Mouse (Mus musculus): Measurements from ENCODE around the gene Tpd52l2.

The Tpd52l2 gene

DNA sequence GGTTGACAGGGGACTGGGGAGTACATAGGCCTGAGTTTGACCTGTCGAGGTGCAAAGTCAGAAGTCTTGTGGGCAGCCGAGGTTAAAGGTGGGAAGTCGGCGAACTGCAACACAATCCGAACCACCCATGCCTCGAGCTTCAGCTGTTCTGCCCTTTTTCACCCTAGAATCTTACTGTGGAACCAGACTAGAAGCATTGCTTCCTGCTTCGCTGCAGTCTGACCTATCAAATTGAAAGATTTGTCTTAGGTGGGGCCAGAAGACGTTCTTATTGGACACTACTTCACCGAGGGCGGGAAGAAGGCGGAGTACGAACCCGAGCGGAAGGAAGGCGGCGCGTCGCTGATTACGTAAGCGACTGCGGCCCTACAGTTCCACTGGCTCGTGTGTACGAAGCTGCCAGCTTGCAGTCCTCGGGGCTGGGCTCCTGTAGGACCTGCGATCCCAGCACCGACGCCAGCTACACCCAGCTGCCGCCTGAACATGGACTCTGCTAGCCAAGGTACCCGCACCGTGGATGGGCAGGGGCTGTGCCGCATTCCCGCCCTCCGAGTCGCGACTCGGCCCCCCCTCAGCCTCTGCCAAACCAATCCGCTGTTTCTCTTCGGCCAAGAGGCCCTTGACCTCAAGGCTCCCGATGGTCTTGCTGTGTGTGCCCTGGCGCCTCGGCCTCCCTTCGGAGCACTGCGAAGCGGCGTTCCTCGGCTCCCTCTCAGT is at the start of gene Tpd52l2:
Gene Tpd52l2 (plus strand): TSS at position 312 of the 717 bp plus-strand sequence.
- peak; percentile 88 for DNase-seq (ENCODE audit: low read depth, low spot score)

DNA sequence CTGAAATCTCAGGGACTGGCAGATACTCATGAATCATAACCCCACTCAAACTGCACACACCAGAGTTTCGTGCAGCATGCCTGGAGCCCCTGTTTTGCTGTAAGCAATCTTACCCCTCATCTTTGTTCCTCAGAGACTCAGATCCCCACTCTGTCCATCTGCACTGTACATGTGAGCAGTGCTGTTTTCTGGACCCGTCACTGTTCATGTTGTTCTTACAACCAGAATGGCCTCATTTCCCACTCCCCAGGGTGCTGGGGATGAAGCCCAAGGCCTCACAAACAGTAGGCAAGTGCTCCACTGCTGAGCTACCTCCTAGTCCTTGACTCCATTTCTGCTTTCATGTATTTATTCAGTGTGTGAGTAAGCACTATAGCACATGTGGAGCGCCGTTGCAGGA is 44.8 kb upstream of the Tpd52l2 start:
- no peak for DNase-seq (ENCODE audit: low read depth, low spot score)

DNA sequence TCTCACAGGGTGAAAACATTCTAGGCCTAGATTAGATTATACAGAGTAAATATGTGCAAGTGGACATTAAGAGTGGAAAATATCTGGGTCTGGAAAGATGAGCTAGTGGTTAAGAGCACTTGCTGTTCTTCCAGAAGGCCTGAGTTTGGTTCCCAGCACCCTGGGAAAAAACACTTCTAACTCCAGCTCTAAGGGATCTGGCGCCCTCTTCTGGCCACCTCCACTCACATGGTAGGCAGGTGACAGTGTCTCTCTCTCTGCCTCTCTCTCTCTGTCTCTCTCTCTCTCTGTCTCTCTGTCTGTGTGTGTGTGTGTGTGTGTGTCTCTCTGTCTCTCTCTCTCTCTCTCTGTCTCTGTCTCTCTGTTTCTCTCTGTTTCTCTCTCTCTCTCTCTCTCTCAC is 43.7 kb upstream of the Tpd52l2 start:
- no peak for DNase-seq (ENCODE audit: low read depth, low spot score)

DNA sequence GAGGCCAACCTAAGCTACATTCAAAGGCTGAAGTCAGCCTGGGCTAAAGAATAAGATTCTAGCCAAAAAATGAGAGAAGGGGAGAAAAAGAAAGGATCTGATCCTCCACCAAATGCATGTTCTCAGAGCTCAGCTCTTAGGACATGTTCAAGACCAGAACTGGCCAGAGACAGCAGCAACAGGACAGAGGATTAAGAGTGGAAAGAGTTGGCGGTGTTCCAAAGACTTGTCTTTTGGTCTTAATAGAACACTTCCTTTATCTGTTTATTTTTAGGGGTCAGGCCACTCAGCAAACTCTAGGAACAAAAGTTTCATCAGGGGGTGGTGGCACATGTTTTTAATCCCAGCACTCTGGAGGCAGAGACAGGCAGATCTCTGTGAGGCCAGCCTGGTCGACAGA is 41.0 kb upstream of the Tpd52l2 start:
- DNase-seq (ENCODE audit: low read depth, low spot score) = no peak

DNA sequence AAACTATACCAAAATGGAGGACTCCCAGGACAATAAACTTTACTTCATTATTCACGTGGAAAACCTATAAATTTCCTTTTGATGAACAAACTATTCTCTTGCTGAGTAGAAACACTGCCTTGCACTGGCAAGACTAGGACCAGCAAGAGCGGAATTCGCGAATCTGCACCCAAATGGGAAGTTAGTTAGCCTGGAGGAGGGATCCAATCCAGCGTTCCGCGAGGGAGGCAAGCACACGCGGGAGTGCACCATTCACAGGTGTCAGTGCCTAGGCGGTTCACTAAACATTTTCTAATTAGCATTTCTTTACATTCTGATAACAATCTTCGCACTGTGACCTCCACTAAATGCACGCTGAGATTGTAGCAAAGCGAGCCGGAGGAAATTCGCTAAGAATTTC is 39.1 kb upstream of the Tpd52l2 start:
- DNase-seq (ENCODE audit: low read depth, low spot score) = no peak

DNA sequence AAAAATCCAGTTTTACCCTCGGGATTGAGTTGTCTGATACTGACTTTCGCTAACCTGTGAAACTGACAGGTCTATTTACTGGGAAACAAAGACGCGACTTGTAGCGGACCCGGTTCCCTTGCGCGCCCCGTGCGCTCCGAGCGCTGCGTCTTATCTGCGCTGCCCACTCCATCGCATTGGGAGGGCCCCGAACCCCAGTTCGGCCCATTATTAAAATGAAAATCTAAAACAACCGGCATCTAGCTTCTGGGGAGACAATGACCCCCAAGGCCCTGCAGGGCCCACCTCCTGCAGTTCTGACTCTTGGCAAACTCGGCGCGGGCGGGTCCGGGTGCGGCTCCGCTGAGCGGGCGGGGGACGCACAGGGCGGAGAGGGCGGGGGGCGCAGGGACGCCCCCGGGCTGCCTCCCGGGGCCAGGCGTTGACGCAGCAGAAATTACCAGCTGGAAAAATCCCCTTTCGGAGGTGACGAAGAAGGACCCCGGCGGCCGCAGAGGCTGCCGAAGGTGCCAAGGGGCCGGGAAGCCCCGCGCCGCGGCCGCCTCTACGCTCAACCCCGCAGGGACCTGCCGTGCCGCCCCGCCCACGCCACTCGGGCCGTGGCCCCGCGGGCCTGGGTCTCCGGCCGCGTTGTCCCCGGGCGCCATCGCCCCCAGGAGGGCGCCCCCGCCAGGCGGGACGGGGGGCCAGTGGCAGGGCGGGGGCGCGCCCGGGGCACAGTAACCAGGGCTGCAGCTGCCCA is 38.4 kb upstream of the Tpd52l2 start:
- no peak for DNase-seq (ENCODE audit: low read depth, low spot score)

DNA sequence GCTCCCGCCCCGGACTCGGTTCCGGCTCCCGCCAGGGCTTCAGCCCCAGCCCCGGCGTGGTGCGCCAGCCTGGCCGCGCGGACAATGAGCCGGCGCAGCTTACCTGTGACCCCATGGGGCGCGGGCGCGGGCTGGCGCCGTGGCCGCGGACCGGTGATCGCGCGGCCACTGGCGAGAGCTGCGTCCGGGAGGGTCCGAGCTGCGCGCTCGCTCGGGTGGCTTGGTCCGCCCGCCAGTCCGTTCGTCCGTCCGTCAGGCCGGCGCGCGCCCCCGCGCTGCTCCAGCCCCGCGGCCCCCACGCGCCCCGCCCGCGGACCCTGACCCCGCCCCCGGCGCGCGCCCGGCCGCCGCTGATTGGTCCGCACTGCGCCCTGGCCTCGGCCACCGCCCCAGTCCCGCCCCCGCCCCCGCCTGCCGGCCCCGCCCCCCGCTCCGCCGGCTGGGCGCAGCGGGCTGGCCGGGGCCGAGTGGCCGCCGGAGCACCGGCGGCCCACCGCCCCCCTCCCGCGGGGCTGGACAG is 37.7 kb upstream of the Tpd52l2 start, which contains the start of gene Zbtb46:
Gene Zbtb46 (minus strand): TSS at position 274 of the 520 bp plus-strand sequence.
- peak; percentile 74 for DNase-seq (ENCODE audit: low read depth, low spot score)

DNA sequence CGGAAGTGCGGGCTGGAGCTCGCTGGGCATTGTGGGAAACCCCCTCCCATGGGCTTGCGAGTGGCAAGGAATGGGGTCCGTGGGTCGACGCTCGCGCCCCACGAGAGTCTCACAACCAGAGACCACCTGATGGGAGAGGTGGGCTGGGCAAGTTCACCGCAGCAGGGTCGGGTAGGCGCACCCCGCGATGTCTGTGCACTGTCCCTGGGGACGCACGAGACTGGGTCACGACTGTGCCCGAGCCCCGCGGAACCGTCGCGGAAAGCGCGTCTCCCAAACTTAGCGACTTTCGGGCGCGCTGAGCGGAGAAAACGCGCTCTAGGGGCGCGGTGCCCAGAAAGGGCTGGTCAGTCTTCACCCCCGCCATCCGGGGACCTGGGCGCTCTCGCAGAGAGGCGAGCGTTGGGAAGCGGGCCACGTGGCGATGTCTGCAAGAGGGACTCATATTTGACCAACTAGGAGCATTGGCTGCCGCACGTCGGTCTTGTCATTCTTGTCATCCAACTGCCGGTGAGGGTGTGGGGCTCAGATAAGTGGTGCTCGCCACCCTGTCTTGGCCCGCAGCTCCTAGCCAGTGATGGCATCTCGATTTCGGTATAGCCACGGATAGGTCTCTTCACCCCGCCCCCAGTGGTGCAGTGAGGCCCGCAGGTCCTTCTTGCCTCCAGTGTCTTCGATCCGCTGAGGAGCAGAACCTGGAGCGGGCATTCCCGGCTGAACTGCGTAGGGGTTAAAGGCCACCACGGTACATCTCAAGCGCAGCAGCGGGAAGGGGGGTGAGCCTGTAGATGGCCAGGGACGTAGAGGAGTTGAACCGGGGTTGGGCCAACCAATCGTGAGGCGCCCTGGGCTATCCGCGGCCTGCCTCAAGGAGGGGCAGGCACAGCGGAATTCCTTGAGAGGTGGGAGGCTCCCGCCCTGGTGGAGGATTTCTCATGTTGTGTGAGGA is 37.0 kb upstream of the Tpd52l2 start:
- no peak for DNase-seq (ENCODE audit: low read depth, low spot score)

DNA sequence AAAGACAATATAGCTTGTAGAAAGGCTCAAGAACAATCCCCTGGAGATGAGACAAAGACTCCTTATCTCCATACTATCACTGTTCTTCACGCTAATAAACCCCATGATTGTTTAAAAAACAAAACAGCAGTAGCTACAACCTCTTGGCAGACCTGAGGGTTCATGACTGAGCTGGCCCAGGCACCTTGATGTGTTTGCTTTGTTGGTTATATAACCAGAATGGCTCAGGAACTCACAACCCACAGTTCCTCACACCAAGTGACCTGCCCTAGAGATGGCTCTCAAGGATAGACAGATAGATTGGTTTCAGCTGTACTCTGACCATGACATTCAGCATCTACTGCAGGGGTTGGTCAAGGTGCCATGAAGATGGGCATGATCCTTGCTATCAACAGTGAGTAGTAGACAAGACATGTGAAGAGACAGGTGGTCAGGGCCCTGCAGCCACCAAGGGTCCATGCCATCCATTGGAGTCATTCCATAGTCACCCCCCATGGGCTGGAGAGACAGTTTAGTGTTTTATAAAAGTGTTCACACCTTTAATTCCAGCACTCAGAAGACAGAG is 35.3 kb upstream of the Tpd52l2 start:
- no peak for DNase-seq (ENCODE audit: low read depth, low spot score)

DNA sequence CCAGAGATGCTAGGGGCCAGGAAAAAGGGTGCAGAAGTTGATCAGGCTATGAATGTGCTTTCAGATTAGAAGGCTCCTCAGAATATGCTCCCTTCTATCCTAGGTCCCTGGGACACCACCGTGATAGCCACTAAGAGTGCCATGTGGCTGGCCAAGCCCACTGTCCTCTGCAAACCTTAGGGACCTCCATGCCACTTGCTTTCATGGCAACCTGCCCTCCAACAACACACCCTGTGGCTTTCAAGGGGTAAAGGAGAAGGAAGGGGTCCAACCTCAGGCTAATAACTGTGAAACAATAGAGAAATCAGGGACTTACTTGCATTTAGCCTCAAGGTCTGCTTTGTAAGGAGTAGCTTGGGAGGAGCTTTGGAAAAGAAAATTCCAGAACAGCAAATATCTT is 34.3 kb upstream of the Tpd52l2 start:
- DNase-seq (ENCODE audit: low read depth, low spot score) = no peak

DNA sequence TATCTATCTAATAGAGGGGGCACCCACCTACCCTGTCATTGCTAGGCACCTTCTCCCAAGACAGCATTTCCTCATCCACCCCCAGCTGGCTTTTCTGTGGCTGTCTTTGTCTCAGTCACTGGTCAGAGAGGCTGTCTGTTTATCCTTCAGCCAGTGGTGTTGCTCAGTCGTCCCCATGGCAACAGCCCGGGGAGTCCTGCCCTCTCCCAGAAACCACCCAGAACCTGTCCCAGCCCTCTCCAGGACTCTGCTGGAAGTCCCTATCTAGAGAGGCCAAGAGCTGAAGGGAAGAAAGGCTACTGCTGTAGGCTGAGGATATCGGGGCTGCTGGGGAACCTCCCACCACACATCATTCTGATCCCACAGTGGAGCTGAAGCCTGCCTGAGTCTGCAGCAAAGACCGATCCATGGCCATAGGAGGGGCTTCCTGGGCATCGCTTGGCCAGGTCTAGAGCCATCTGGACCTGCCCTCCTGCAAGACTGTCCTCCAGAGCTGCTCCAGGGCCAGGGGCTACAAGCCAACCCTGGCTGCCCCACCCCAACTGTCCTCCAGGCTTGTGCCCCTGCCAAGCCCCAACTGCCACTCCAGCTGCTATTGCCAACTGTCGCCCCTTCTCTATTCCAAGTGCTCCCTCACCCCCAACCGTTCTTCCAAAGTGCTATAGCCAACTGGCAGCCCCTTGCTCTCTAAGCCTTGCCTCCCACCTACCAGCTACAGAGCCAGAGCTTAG is 33.8 kb upstream of the Tpd52l2 start:
- DNase-seq (ENCODE audit: low read depth, low spot score) = no peak

DNA sequence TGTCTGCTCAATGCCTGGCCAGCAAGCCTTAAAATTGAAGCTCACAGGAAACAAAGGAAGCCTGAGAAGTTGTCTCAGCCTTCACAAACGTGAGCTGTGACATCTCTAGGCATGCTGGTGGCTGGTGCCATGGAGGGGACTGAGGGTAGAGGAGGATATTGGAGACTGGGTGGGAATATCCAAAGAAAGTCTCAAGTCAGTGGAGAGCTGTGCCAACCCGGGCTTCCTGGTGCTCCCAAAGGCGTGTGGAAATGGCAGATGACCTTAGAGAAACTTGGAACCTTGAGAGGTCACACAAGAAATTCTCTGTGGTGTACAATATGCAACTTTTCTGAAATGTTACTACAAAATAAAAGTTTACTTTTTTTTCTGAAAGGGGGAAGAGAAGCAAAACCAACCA is 31.5 kb upstream of the Tpd52l2 start:
- no peak for DNase-seq (ENCODE audit: low read depth, low spot score)

DNA sequence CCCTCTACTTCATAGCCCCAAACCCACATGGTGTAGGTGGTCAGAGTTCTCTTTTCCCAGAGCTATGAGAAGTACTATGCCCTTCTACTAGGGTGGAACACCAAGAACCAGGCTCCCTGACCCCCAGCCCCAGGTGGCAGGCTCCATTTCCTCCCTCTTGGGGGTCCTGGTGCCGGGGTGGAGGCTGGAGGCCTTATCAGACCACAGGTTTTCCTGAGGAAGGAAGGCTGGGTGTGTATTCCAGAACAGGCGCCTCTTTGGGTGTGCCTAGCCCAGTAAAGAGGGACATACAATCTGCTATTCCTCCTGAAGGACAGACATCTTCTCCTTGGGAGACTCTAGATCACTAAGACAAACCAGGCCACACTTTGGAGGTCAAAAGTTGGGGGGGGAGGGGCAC is 26.7 kb upstream of the Tpd52l2 start:
- DNase-seq (ENCODE audit: low read depth, low spot score) = no peak

DNA sequence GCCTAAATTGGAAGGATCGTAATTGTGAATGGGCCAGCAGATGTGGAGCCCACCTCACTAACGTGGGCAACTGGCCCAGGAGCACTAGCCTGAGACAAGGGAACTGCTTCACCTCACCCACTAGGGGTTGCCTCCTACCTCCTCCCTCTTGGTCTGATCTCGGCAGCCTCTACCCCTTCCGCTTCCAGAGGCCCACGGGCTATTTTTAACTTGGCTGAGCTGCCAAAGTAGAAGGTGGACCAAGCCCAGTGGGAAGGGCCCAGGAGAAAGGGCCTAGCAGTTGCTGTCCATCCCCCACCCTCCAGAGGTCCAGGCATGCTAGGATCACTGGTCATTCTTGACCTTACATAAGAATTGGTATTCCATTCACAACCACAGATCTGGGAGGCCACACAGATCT is 25.7 kb upstream of the Tpd52l2 start:
- no peak for DNase-seq (ENCODE audit: low read depth, low spot score)

DNA sequence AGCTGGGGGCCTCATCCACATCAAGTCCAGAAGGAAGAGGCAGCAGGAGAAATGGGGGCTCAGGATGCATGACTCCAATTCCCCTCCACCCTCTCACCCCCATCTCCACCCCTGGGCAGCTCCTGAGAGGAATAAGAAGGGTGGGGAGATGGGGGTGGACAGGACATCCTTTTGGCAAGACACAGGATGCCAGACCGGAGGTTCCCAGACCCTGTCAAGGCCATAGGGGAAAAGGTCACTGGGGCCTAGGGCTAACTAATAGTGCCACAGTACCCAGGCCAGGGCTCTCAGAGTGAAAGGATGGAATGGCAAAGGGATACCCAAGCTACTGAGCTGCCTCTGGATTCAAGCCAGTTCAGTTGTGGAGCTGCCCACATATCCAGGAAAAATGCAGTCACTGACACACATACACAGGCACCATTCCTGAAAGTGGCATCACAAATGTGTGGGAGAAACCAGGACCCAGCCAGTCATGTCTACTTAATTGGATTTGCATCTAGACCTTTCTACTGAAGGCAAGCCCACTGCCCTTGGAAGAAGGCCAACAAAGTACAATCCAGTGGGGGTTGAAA is 24.6 kb upstream of the Tpd52l2 start:
- DNase-seq (ENCODE audit: low read depth, low spot score) = no peak

DNA sequence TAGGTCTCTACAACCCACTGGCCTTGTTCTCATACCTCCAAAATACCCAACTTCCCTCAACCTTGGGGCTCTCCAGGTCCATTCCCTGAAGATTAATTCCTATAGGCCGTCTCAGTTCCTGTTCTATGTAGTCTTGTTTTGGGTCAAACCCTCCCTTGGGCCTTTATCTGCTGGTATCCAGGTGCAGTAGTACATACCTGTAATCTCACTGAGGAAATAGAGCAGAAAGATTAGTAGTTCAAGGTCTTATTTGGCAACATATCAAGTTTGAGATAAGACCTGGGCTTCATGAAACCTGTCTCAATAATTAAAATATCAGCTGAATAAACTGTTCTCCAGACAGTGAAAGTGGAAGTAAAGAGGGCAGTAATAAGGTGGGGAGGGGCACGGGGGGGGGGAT is 13.8 kb upstream of the Tpd52l2 start:
- no peak for DNase-seq (ENCODE audit: low read depth, low spot score)

DNA sequence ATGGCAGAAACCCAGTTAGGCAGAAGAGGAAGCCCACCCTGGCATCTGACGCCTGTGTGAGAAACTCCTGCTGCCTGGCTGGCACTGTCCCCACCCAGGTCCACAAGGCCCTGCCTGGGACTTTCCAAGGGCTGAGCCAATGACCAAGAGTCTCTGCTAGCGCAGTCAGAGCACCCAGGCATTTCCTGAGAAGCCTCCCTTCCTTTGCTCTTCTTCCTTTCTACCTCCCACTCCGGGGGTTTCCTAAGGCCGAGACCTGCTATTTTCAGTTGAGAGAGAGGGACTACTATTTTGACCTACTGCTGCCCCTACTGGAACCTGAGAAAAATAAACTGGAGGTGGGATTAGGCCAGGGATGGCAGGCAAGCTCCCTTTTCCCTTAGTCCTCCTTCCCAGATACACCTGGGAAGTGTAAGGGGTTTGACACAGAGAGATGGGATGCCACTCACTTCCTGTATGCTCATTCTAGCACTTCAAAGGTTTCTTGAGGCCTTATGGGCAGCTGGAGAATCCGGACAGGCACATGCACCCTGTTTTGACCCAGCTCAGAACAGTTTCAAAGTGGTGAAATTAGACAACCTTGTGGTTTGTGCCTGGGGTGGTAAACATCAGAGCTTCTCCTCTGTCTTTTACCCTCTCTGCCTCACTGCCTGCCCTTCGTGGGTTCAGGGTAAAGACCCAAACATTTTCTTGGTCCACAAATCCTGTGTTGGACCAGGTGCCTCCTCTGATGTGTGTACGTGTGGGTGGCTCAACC is 13.2 kb upstream of the Tpd52l2 start:
- DNase-seq (ENCODE audit: low read depth, low spot score) = no peak

DNA sequence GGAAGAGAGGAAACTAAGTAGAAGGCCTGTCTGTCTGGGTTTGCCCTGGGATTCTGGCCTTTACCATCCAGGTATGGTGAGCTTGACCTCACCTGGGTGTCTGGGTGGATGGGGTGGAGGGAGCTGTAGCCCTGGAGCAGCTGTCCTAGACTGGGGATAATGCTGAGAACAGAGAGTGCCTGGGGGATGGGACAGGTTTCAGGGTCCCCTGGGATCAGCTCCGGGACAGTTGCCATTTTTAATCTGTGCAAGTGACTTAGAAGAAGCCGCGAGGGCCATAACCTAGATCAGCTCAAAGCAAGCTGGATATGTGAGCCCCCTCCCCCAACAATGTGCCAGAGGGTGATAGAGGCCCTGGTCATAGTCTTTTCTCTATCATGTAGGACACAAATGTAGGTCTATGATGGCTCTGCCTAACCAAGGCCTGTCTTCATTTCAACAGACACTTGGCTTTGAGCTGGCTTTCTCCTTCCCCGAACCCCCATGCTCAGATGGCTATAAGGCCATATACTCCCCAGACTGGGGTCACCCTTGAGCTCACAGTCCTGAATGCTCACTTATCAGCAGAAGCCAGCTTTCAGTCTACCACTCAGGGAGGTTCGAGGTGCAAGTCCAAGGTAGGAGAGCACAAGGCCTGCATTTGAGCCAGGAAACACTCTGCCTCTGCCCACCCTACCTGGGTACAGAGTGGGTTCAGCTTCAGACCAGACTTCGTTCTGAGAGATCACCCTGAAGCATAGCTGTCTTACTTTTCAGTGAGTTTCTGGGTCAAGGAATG is 12.3 kb upstream of the Tpd52l2 start:
- DNase-seq (ENCODE audit: low read depth, low spot score) = no peak

DNA sequence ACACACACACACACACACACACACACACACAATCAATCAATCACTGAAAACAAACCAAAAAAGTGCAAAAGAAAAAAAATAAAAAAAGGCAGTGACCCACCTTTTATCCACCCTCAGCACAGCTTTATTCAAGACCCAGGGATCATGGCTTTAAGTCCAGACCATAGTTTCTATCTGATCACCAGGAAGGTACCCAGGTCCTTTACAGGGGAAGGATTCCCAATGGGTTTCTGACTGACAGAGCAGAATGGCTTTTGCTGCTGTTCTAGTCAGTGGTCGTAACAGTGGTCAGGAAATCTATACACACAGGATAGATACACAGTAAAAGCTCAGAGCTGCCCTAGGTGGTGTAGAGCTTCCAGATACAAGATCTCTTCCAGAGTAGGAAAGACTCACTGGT is 11.2 kb upstream of the Tpd52l2 start:
- no peak for DNase-seq (ENCODE audit: low read depth, low spot score)

All from retina, postnatal 7 days (tissue).